Mouse (Mus musculus) bone marrow, adult 2 months (tissue): ENCODE results near the gene C2cd2l.

Source experiments
- CTCF ChIP-seq: fragments of 200-500 bp; IDR thresholded peaks from 2 replicates; pipeline ENCODE4 v1.5.1; 2011; ENCODE audit warnings: low read length, control low read depth; ENCODE audit not compliant: control insufficient read depth, insufficient read depth
- POLR2A ChIP-seq: fragments of 200-500 bp; IDR thresholded peaks from 2 replicates; pipeline ENCODE4 v1.6.1; 2011; ENCODE audit warnings: low read depth, mild to moderate bottlenecking, control low read depth, low read length, borderline replicate concordance; ENCODE audit not compliant: control insufficient read depth

DNA sequence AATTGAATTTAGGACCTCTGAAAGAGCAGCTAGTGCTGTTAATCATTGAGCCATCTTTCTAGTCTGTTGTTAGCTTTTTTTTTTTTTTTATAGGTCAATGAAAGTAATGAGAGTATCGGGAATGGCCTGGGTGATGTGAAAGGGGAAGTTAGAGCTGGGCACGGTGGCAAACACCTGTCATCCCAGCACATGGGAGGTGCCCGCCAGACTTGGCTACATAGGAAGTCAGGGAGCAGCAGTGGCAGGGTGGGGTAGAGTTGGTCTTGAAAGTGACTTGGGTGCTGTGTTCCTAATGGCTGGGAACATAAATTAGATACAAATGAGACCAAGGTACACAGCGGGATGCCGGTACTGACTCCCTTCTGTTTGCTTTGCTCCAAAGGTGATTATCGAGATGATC, 10.7 kb upstream of the C2cd2l start:
- TF ChIP-seq POLR2A (no peak), CTCF (no peak)
